Mouse (Mus musculus) cerebellum, adult 2 months (tissue): ENCODE results near the gene Fam198a. TPM values are rescaled to one million over a fixed set of nuclear protein-coding genes. Genes with fewer than 3 reads are reported as not detected.

Experiments used
- DNase-seq, 2 experiments: peaks; one replicate each; pipeline ENCODE4 v3.0.0; 2021
- H3K27ac ChIP-seq: fragments of 200-500 bp; 2 replicates; pipeline ENCODE4 v1.5.1; 2012; ENCODE audit warnings: low read length, control low read depth, inconsistent platforms; ENCODE audit not compliant: insufficient read depth
- H3K27me3 ChIP-seq: fragments of 200-500 bp; 2 replicates; pipeline ENCODE4 v1.6.1; 2012; ENCODE audit warnings: inconsistent platforms, mild to moderate bottlenecking, low read length, moderate library complexity; ENCODE audit not compliant: control insufficient read depth, insufficient read depth
- H3K4me1 ChIP-seq: fragments of 200-500 bp; 2 replicates; pipeline ENCODE4 v1.6.1; 2011; ENCODE audit warnings: low read length; ENCODE audit not compliant: control insufficient read depth, insufficient read depth
- H3K4me3 ChIP-seq: fragments of 200-500 bp; replicated peaks from 2 replicates; pipeline ENCODE3; 2011; ENCODE audit warnings: mild to moderate bottlenecking, low read depth, low read length, control low read depth; ENCODE audit not compliant: insufficient read depth
- CTCF ChIP-seq: fragments of 200-500 bp; IDR thresholded peaks from 2 replicates; pipeline ENCODE4 v1.5.1; 2011; ENCODE audit warnings: low read depth, mild to moderate bottlenecking, control low read depth, low read length, moderate library complexity, borderline replicate concordance; ENCODE audit not compliant: insufficient read depth
- POLR2A ChIP-seq: fragments of 200-500 bp; IDR thresholded peaks from 2 replicates; pipeline ENCODE4 v1.6.1; 2011; ENCODE audit warnings: low read length, control low read depth, borderline replicate concordance; ENCODE audit not compliant: insufficient read depth
- WGBS: fragments of 180-500 bp; shearing (Covaris S2); methylation state at CpG from one replicate; pipeline ENCODE4 v1.1.7; 2018; 5-methylcytosine and 5-hydroxymethylcytosine counted together
- polyA plus RNA-seq: library from polyadenylated mRNA; depleted of rRNA; stranded (reverse); fragments of >200 nt; gene quantifications from 2 replicates; pipeline ENCODE4 v1.2.3, GENCODE M21; 2012

Gene Fam198a
- polyA plus RNA-seq, 1 experiment, result 3.1 TPM

DNA sequence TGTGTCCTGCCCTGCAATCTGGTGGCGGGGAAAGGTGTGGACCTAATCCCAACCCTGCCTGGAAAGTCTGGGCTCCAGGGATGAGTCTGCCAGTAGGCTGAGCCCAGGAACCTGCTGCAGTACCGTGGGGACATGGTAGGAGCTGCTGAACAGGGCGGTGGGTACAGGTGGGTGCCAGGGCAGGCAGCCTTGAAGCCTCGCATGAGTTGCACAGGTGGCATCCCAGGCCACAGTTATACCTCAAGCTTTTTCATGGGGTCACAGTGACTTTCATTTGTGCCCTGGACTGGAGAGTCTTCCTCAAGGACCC, 281 bp downstream of the Fam198a start:
- 38% methylated on average over 4 of the region's 4 CpGs for WGBS
- Histone ChIP-seq H3K27ac (no peak overlapping the region), H3K4me1 (peaks cover 5% of the 10 kb centered on the region), H3K27me3 (no peaks in the 10 kb centered on the region), H3K4me3 (peak overlapping the region; percentile 20)
- DNase-seq, result no peak
- TF ChIP-seq CTCF (no peak), POLR2A (no peak)

GRCm38 (mm10) chr9:121952596-121952995, 1.8 kb downstream of the Fam198a start:
- 84% methylated on average over 6 of the region's 6 CpGs for WGBS
- TF ChIP-seq CTCF, result no peak
- TF ChIP-seq POLR2A, result no peak

DNA sequence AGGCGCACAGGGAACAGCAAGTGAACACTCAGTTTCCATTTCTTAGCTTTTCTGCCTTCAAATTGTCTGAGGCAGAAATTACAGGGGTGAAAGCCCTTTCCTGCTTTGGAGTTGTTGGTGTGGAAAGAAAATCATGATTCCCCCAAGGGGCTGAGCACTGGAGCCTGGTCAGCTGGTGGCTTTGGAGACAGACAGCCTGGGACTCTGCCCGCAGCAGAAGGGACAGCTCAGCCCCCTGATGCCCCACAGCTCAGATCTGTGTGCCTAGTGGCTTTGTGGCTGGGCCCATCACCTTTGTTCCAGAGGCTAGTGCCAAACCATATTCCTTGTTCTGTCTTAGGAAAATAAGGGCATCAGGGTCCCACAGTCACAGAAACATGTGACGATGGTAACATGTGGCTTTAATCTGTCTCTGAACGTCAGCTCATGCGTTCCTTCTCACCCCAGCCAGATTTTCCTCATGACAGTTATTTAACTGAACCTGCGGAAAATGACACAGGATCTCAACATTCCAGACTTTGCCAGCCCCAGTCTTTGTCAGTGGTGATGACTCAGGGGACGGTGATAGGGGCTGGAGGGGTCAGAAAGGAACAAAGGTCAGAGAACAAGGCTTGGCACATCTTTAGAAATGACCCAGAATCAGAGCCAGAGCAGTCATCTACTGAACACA, 9.3 kb downstream of the Fam198a start:
- Histone ChIP-seq H3K27ac (no peak overlapping the region), H3K4me3 (no peak overlapping the region), H3K27me3 (no peaks in the 10 kb centered on the region), H3K4me1 (peaks cover 11% of the 10 kb centered on the region)
- no peak for TF ChIP-seq CTCF
- no peak for TF ChIP-seq POLR2A
- WGBS, result 66% methylated on average over 7 of the region's 7 CpGs
- no peak for DNase-seq

More at GRCm38 (mm10) chr9:121952596-121952995, 1.8 kb downstream of the Fam198a start:
- no peaks in the 10 kb centered on the region for H3K27me3 ChIP-seq
- no peak overlapping the region for H3K27ac ChIP-seq
- no peak for DNase-seq
- H3K4me3 ChIP-seq, result no peak overlapping the region
- H3K4me1 ChIP-seq, result peaks cover 5% of the 10 kb centered on the region

DNA sequence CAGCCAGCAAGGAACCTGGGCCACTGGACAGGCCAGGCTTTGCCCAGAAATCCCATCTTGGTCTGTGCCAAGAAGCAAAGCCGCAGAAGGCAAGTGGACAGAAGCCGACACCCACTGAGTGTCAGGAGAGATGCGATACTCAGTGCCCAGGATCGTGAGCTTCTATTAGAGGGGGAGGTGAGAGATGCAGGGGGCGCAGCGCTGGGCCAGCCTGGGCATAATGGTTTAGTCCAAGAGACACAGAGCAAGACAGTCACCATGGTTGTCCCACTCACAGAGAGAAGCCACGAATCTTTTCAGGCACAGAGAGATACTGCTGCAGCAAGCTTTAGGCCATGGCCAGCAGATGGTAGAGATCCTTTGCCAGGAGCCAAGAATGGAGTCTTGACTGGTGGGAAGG, 14.2 kb downstream of the Fam198a start:
- Histone ChIP-seq H3K27ac (no peak overlapping the region), H3K4me3 (no peak overlapping the region), H3K4me1 (peaks cover 21% of the 10 kb centered on the region), H3K27me3 (no peaks in the 10 kb centered on the region)
- DNase-seq, result peak; percentile 65 to 74
- TF ChIP-seq POLR2A (no peak), CTCF (no peak)
- WGBS, result 10% methylated on average over 7 of the region's 7 CpGs

DNA sequence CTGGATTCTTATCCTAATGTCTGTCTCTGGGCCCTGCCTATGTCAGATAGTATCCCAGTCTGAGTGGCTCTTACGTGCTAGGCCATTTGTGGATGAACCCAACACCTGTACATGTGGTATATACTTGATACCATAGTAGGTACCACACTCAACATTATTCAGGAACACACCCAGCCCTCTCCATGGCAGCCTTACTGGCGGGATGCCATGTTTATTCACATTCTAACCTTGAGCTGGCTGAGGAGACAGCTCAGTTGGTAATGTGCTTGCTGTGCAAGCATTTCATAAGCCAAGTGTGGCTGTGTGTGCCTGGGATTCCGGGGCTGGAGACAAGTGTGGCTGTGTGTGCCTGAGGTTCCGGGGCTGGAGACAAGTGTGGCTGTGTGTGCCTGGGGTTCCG, 17.5 kb downstream of the Fam198a start:
- Histone ChIP-seq H3K4me3 (no peak overlapping the region), H3K27ac (no peak overlapping the region), H3K27me3 (no peaks in the 10 kb centered on the region), H3K4me1 (peaks cover 23% of the 10 kb centered on the region)
- no peak for DNase-seq
- no peak for TF ChIP-seq CTCF
- TF ChIP-seq POLR2A, result no peak
- 43% methylated on average over 5 of the region's 5 CpGs for WGBS

DNA sequence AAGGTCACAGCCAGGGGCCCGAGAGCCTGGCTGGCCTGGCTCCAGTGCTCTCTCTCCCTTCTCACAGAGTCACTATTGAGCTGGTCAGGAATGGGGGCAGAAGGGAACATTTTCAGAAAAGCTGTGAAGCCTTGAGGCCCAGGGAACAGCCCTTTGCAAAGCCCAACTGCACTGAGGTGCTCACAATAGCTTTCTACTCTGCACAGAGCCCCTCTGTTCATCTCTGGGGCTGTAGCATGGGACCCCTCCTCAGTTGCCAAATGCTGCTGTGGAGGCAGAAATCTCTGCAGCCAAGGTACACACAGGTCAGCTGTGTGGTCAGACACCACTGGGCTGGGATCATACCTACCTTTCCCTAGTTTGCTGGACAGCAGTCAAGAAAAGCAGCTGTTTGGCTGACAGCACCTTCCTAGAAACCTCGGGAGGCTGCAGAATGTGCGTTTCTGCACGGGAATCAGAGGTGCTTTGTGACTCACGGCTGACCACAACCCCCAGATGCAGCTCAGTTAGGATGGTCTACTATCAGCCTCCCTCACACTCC, 19.1 kb downstream of the Fam198a start:
- Histone ChIP-seq H3K4me3 (no peak overlapping the region), H3K27ac (no peak overlapping the region), H3K4me1 (peaks cover 30% of the 10 kb centered on the region), H3K27me3 (no peaks in the 10 kb centered on the region)
- WGBS, result 41% methylated on average over 5 of the region's 5 CpGs
- TF ChIP-seq CTCF, result no peak
- TF ChIP-seq POLR2A, result no peak
- no peak for DNase-seq

GRCm38 (mm10) chr9:121973207-121973606, 22.4 kb downstream of the Fam198a start:
- H3K27ac ChIP-seq, result peak overlapping the region; percentile 89; the same call in 1 of the 2 replicates
- TF ChIP-seq CTCF, result no peak
- no peak for TF ChIP-seq POLR2A
- H3K4me1 ChIP-seq, result peaks cover 36% of the 10 kb centered on the region
- H3K27me3 ChIP-seq, result no peaks in the 10 kb centered on the region
- no peak for DNase-seq
- no peak overlapping the region for H3K4me3 ChIP-seq
- 61% methylated on average over 1 of the region's 1 CpGs for WGBS
